Mouse (Mus musculus): ENCODE data around the gene Fosb.

Gene Fosb

GRCm38 (mm10) chr7:19282385-19282784 is 27.5 kb downstream of the Fosb start, which contains the start of gene Rtn2:
Gene Rtn2 (plus strand): TSS chr7:19282624.
- peak; percentile 91 for DNase-seq (ENCODE audit: low read depth, low spot score)

GRCm38 (mm10) chr7:19281680-19282304 is 28.1 kb downstream of the Fosb start:
- DNase-seq (ENCODE audit: low read depth, low spot score): peak; percentile 82

DNA sequence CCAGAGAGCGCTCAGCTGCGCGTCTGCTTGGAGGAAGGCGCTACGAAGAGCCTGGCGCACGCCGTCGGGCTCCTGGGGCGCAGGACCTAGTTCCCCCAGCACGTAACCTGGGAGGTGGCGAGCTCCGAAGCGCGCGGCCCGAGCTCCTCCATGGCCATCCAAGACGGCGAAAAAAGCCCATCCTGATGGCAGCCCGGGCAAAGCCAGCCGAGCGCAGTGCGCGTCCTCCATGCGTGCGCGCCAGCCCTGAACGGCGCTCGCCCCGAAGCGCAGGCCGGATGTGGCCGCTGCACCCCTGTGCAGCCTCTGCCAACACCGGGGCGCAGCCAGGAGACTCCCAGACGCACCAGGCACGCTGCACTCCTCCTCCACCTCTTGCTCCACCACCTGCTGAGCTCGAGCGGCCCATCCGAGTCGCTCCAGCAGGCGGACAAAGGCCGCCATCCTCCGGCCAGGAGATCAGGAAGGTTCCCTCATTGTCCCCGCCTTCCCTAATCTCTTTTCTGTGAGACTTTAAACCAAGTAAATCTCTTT is 30.2 kb downstream of the Fosb start, which contains the start of gene Ppm1n:
Gene Ppm1n (minus strand): TSS at position 484 of the 534 bp plus-strand sequence.
- DNase-seq (ENCODE audit: low read depth, low spot score): peak; percentile 73

DNA sequence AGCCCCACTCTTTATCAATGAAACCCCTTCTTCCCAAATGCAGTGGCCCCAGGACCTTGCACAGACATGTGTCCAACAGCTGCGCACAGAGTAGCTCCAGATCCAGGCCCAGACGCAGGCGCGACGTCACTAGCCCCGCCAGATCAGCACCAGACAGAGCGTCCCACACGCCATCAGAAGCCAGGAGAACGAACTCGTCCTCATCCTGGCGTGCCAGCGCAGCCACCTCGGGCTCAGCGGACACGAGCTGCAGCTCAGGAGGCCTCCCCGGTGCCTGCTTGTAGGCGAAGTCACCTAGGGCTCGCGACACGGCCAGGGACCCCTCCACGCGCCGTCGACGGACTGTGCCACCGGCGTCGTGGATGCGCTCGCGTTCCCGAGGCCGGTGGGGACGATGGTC is 30.8 kb downstream of the Fosb start:
- DNase-seq (ENCODE audit: low read depth, low spot score): peak; percentile 78

DNA sequence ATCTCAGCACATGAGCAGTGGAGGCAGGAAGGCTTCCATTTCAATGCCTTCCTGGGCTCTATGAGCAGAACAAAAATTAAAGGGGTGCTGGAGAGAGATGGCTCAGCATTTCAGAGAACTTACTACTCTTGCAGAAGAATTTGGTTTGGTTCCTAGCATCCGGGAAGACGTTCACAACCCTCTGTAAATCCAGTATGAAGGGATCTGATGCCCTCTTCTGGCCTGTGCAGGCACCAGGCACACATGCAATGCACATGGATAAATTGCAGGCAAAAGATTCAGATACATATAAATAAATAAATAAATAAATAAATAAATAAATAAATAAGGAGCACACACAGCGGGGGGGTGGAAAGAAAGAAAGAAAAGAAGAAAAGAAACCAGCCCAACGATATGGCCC is 33.6 kb downstream of the Fosb start:
- peak; percentile 63 for DNase-seq (ENCODE audit: low read depth, low spot score)

DNA sequence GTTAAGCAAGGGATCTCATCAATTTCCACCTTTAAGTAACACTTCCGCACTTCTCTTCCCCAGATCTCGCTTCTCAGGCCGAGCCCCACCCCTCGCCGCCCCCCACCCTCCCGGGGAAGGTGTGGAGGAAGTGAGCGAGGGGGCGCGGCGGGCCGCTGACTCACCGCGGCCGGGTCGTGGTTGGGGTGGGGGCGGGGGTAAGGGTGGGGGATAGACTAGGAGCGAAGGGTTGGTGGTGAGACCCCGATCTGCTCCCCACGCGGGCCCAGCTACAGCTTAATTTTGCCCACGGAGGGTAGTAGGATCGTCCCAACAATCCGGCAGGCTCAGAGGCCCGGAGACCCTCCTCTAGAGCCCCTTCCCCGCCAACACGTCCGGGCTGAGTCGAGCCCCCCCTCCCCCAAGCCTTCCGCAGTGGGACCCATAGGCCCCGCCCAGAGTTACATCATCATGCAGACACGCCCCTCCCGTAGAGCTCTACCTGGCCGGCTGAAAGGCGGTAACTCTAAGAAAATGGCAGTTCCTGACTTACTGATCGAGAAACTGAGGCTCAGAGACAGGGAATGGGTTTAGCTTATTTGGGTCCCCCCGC is 37.6 kb downstream of the Fosb start:
- DNase-seq (ENCODE audit: low read depth, low spot score): peak; percentile 96

DNA sequence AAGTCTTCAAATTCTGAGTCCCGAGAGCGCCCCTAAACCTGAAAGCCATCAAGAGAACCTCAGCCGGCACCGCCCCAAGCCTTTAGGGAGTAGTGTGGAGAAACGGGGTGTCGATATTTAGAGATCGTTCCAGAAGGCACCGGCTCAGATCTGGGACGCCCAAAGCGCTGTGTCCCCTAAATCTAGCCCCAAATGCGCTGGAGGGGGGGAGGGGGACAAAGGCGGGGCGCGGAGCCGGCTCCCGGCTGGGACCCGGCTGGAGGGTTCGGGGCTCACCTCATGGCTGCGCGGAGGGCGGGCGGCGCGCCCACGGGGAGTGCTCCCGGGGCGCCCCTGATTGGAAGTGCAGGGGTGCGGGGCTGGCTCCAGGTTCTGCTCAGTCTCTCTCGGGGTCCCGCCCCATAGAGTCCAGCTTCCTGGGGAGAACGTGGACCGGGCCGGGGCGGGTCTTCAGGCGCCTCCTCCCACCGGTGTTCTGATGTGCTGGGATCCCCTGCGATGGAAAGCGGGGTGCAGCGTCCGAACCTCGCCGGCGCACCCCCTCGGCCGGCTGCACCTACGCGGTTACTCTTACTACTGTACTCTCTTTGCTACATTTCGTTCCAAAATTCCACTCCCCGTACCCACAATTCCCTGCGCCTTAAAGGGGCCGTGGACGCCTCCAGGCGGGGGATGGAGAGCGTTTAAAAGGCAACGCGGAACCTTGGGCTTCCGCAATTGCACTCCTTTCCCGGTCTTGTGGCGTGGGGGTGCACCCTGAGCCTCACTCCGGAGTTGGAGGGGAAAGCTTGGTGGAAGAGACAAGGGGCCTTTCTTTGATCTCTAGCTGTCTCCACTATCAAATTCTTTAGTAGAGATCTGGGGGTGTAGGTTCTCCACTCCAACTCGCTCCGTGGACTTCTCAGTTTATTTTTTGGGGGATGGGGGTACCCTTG is 38.3 kb downstream of the Fosb start, which contains the start of gene Vasp:
Gene Vasp (minus strand): TSS at position 580 of the 935 bp plus-strand sequence.
- peak; percentile 93 for DNase-seq (ENCODE audit: low read depth, low spot score)

DNA sequence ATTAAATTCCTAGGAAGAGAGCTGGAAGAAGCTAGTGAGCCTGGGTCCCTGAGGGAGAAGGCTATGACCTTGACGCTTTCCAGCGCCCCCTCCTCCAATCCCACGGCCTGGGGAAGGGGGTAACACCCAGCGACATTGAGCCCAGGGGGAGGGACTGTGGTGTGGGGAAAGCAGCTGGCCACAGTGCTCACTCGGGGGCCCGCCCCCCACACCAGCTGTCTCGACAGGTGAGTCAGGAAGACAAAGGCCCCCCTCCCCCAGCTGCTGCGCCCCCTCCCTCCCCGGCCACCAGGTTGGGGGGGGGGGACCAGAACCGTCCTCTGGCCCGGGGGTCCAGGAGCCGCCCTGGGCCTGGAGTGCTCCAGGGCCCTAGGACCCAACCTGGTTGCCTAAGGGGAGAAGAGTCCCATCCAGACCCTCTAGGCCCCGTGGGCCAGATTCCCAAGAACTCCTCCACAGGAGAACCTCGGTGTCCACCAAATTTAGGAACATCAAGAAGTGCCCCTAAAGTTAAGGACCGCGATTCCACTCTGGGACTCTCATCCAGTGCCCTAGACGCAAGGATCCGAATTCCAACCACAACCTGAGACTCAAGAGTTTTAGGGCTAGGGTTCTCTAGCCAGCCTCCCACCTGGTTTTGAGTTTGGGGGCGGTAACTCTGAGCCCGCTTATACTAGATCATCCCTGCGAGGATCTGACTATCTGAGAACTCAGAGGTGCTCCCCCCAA is 39.2 kb downstream of the Fosb start:
- DNase-seq (ENCODE audit: low read depth, low spot score): peak; percentile 66

GRCm38 (mm10) chr7:19269721-19270441 is 40.0 kb downstream of the Fosb start:
- peak; percentile 86 for DNase-seq (ENCODE audit: low read depth, low spot score)

GRCm38 (mm10) chr7:19268993-19269681 is 40.7 kb downstream of the Fosb start:
- DNase-seq (ENCODE audit: low read depth, low spot score): no peak

GRCm38 (mm10) chr7:19267051-19267450 is 42.8 kb downstream of the Fosb start:
- DNase-seq (ENCODE audit: low read depth, low spot score): no peak

GRCm38 (mm10) chr7:19265928-19266822 is 43.7 kb downstream of the Fosb start:
- no peak for DNase-seq (ENCODE audit: low read depth, low spot score)

DNA sequence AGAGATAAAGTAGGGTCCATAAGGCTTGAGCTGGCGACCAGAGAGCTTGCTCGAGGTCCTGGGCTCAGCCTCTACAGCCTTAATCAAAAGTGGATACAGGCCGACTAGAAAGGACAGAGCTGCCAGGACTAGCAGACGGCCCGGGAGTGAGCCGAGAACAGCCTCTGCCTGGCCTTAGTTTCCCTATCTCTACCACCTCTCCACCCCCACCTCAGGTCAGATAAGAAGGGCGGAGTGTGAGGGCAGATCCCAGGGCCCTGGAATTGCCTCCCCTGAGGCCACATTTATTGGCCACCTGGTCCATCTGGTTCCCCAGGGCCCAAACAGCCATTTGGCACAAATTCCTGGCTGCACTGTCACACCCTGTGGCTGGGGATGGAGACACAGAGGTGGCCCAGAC is 44.7 kb downstream of the Fosb start:
- no peak for DNase-seq (ENCODE audit: low read depth, low spot score)

DNA sequence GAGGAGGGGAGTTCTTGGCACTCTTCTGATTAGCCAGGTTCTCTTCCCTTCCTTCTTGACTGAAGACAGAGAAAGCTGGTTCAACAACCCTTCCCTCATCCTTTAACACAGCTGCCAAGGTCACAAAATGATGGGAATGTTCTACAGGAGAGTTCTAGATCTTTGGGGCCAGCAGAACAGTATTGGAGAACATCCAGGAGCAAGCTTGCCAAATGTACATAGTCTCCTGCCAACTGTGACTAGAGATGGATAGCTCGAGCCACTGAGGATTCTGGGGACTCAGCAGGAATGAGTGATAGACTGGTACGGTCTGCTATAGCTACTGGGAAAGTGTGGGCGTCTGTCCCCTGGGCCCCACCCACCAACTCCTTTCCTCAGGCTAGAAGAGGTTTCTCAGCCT is 51.5 kb downstream of the Fosb start:
- DNase-seq (ENCODE audit: low read depth, low spot score): no peak

- DNase-seq (ENCODE audit: low read depth, low spot score): peak; percentile 99
Observed at GRCm38 (mm10) chr7:19257390-19258022, 52.3 kb downstream of the Fosb start.

DNA sequence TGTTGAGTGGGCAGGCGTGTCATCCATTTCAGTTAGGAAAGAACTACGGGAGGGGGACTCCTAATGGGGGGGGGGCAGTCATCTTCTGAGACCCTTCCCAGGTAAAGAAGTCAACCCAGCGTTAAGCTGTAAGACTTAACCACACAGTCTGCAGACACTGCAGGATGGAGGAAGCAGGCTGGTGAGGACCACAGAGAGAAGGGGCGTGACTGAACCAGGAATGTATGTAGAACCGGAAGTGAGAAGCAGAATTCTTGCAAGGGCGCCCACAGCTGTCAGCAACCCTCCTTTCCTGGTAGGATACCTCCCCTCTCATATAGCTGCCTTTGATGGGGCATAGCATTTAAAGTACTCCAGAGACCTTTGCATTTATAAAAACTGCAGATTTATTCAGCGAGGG is 53.3 kb downstream of the Fosb start:
- DNase-seq (ENCODE audit: low read depth, low spot score): peak; percentile 82

- peak; percentile 62 for DNase-seq (ENCODE audit: low read depth, low spot score)
Observed at GRCm38 (mm10) chr7:19255395-19255794, 54.5 kb downstream of the Fosb start.

DNA sequence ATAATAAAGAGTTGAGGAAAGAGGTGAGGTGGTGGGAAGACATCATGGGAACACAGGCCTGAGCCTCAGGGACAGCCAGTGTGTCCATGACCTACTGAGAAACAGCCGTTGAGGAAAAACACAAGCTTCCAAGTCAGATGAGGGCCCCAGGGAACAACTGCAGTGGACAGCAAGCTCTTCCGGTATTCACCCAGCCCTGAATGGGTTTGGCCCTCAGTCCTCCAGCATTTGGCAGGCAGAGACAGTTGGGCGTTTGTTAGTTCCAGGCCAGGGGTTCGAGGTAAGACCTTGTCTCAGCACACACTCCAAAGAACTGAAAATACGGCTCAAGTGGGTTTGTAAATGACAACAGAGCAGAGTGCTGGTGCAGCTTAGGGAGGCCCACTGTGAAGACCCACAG is 56.4 kb downstream of the Fosb start:
- DNase-seq (ENCODE audit: low read depth, low spot score): no peak

All from R1 (cell line).